Mouse (Mus musculus) liver, embryonic 14.5 days (tissue): ENCODE results near the gene Tor2a.

Experiments used
- CTCF ChIP-seq: IDR thresholded peaks from 2 replicates; pipeline ENCODE4 v1.5.1; 2016; ENCODE audit warnings: antibody characterized with exemption, low read depth, control low read depth
- EP300 ChIP-seq: IDR thresholded peaks from 2 replicates; pipeline ENCODE4 v1.6.1; 2016; ENCODE audit warnings: antibody characterized with exemption, low read depth

GRCm38 (mm10) chr2:32779131-32779530, 22.1 kb downstream of the Tor2a start:
- TF ChIP-seq CTCF = peak; percentile 84
- TF ChIP-seq EP300 = no peak
